Mouse (Mus musculus) lung, adult 10 weeks (tissue): Measurements from ENCODE around the gene Scgb1c1. TPM values are rescaled to one million over a fixed set of nuclear protein-coding genes. Genes with fewer than 3 reads are reported as not detected.

ENCODE experiments used
- polyA plus RNA-seq: library from polyadenylated mRNA; stranded (reverse); fragments of 350-450 nt; fragmentation: Illumina TruSeq; extraction: RNeasy Lipid Tissue Mini Kit (QIAGEN cat#74804); gene quantifications from one replicate; pipeline ENCODE4 v1.2.3, GENCODE M21; 2014; ENCODE audit warnings: low read depth, low replicate concordance; ENCODE audit not compliant: insufficient read depth

Gene Scgb1c1
- 83.0 TPM for polyA plus RNA-seq

GRCm38 (mm10) chr7:140844905-140845665 lies at the start of gene Scgb1c1:
Gene Scgb1c1 (plus strand): TSS chr7:140845547.

GRCm38 (mm10) chr7:140821653-140822329 lies 23.6 kb upstream of the Scgb1c1 start, which contains the start of gene Zfp941:
Gene Zfp941 (minus strand): TSS chr7:140822178.

GRCm38 (mm10) chr7:140834968-140835757 lies 10.2 kb upstream of the Scgb1c1 start, which contains the start of gene Urah:
Gene Urah (plus strand): TSS chr7:140835018.

GRCm38 (mm10) chr7:140847755-140848580 lies 2.6 kb downstream of the Scgb1c1 start, which contains the start of gene Odf3:
Gene Odf3 (plus strand): TSS chr7:140847805.

GRCm38 (mm10) chr7:140855860-140856784 lies 10.8 kb downstream of the Scgb1c1 start, which contains the start of gene Gm45785:
Gene Gm45785 (minus strand): TSS chr7:140856331.

GRCm38 (mm10) chr7:140856785-140857549 lies 11.6 kb downstream of the Scgb1c1 start, which contains the start of gene Ric8a:
Gene Ric8a (plus strand): TSS chr7:140856957.

GRCm38 (mm10) chr7:140857550-140858505 lies 12.5 kb downstream of the Scgb1c1 start, which contains the start of gene Bet1l:
Gene Bet1l (minus strand): TSS chr7:140857577.

GRCm38 (mm10) chr7:140881696-140882468 lies 36.5 kb downstream of the Scgb1c1 start, which contains the start of the genes Psmd13 and Sirt3:
Gene Psmd13 (plus strand): TSS chr7:140881968.
Gene Sirt3 (minus strand): TSS chr7:140882309.

Other genes starting within 250 kb of the Scgb1c1 start
- gene Olfr46, start 244.3 kb upstream of the Scgb1c1 start, polyA plus RNA-seq, result not detected
- not detected for gene Olfr61, start 216.6 kb upstream of the Scgb1c1 start, polyA plus RNA-seq
- gene Olfr53, start 199.1 kb upstream of the Scgb1c1 start, polyA plus RNA-seq, result not detected
- gene Olfr539, start 185.6 kb upstream of the Scgb1c1 start, polyA plus RNA-seq, result not detected
- not detected for gene Olfr45, start 163.6 kb upstream of the Scgb1c1 start, polyA plus RNA-seq
- not detected for gene Olfr541, start 148.3 kb upstream of the Scgb1c1 start, polyA plus RNA-seq
- 65.6 TPM for gene Cyp2e1, start 81.8 kb upstream of the Scgb1c1 start, polyA plus RNA-seq
- gene Syce1, start 57.7 kb upstream of the Scgb1c1 start, polyA plus RNA-seq, result not detected
- 0.07 TPM for gene Zfp941, start 23.4 kb upstream of the Scgb1c1 start, polyA plus RNA-seq
- 18.9 TPM for gene Urah, start 10.5 kb upstream of the Scgb1c1 start, polyA plus RNA-seq
- not detected for gene Odf3, start 2.3 kb downstream of the Scgb1c1 start, polyA plus RNA-seq
- not detected for gene Gm45785, start 10.8 kb downstream of the Scgb1c1 start, polyA plus RNA-seq
- 54.0 TPM for gene Ric8a, start 11.4 kb downstream of the Scgb1c1 start, polyA plus RNA-seq
- gene Bet1l, start 12.0 kb downstream of the Scgb1c1 start, polyA plus RNA-seq, result 29.7 TPM
- gene Psmd13, start 36.4 kb downstream of the Scgb1c1 start, polyA plus RNA-seq, result 114 TPM
- gene Sirt3, start 36.8 kb downstream of the Scgb1c1 start, polyA plus RNA-seq, result 15.3 TPM
- 141 TPM for gene Cox8b, start 54.9 kb downstream of the Scgb1c1 start, polyA plus RNA-seq
- gene Nlrp6, start 75.4 kb downstream of the Scgb1c1 start, polyA plus RNA-seq, result not detected
- gene Pgghg, start 95.8 kb downstream of the Scgb1c1 start, polyA plus RNA-seq, result 13.7 TPM
- 1.2 TPM for gene Ifitm5, start 104.7 kb downstream of the Scgb1c1 start, polyA plus RNA-seq
- gene Gm45717, start 110.4 kb downstream of the Scgb1c1 start, polyA plus RNA-seq, result not detected
- gene Ifitm2, start 110.4 kb downstream of the Scgb1c1 start, polyA plus RNA-seq, result 663 TPM
- gene Ifitm1, start 121.7 kb downstream of the Scgb1c1 start, polyA plus RNA-seq, result 139 TPM
- 811 TPM for gene Ifitm3, start 165.2 kb downstream of the Scgb1c1 start, polyA plus RNA-seq
- 21.7 TPM for gene Ifitm6, start 172.4 kb downstream of the Scgb1c1 start, polyA plus RNA-seq
- not detected for gene Gm17387, start 183.6 kb downstream of the Scgb1c1 start, polyA plus RNA-seq
- gene B4galnt4, start 215.6 kb downstream of the Scgb1c1 start, polyA plus RNA-seq, result not detected
- gene Pkp3, start 232.7 kb downstream of the Scgb1c1 start, polyA plus RNA-seq, result 12.5 TPM